Mouse (Mus musculus): ENCODE measurements at regions not wholly inside any gene's neighbourhood (a gene's known extent, or its start where the extent isn't known, plus 50 kb on each side); places are given as distances from the start of the nearest gene placed in this dataset.

DNA sequence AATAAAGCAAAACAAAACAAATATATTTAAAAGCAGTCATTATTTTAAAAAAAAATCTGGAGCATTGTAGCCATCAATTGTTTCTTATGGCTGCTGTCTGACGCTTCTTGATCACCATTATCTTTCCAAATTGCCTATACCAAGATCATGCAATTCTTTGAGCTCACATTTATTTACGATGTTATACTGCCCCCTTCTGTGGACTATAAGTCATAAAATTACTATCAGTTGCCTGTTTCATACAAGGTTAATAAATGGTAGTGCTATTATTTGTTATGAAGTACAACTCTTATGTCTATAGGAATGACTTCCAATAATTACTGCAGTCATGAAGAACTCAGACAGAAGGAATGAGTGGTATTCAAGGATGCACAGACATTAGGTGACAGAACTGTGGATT is 57.3 kb upstream of the Eda2r start:
- no peak for DNase-seq

DNA sequence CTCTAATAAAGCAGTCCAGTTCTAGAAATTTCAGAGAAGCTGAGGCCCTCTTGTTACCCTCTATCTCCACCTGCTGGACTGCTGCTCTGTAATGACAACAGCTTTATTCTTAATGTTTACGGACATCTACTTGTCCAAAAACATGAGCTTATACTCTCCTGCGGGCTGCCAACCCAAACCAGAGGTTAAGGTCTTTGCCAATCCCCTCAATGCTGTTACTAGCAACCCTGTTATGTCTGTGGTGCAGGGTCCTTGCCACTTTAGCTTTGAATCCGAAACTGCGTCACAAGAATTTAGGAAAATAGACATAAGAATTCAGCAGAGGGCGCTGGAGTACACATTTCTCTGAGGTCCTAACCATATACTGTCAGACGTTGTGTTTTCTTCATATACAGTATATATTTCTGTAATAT is 54.4 kb upstream of the Eda2r start:
- DNase-seq = peak; percentile 7 to 27

Measured in cerebellum, postnatal 36 days (tissue).